Mouse (Mus musculus): ENCODE measurements around the gene Dnaaf5. TPM values are rescaled to one million over a fixed set of nuclear protein-coding genes. Genes with fewer than 3 reads are reported as not detected.

Gene Dnaaf5
- polyA plus RNA-seq, 1 experiment from 2014 or later, result 9.6 TPM

DNA sequence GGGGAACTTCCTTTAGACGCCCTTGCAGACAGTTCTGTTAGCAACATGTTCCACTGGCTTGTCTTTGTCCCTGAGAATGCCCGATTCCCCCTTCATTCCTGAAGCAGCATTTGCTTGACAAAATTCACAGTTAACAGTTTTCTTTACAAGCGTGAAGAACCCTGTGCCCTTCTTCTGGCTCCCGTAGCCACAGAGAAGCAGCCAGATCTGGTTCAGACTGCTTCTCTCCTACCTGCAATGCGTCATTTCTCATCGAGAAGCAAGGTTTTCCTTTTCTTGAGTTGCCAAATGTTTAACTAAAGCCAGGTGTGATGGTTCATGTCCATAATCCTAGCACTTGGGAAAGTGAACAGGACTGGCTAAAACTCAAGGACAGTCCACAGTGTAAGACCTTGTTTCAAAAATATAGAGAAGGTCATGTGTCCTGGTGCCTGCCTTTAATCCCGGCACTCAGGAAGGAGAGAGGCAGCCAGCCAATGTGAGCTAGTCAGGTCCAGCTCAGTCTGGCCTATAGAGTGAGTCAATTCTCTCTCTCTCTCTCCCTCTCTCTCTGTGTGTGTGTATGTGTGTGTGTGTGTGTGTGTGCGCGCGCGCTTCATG is 3.4 kb upstream of the Dnaaf5 start:
- Histone ChIP-seq H3K27me3 (replicated peaks; ENCODE audit: low read depth, poor library complexity, severe bottlenecking) (no peaks in the 10 kb centered on the region), H3K36me3 (replicated peaks) (0 out of 2 replicates have a peak, but pooled peaks cover 4% of the 10 kb centered on the region), H3K4me3 (no peak overlapping the region), H3K4me1 (peaks cover 22% of the 10 kb centered on the region), H3K27ac (replicated peaks) (no peak overlapping the region), H3K9me3 (no peaks in the 10 kb centered on the region)
- DNase-seq (ENCODE audit: low spot score), result no peak
- 91% methylated on average over 11 of the region's 11 CpGs for WGBS

DNA sequence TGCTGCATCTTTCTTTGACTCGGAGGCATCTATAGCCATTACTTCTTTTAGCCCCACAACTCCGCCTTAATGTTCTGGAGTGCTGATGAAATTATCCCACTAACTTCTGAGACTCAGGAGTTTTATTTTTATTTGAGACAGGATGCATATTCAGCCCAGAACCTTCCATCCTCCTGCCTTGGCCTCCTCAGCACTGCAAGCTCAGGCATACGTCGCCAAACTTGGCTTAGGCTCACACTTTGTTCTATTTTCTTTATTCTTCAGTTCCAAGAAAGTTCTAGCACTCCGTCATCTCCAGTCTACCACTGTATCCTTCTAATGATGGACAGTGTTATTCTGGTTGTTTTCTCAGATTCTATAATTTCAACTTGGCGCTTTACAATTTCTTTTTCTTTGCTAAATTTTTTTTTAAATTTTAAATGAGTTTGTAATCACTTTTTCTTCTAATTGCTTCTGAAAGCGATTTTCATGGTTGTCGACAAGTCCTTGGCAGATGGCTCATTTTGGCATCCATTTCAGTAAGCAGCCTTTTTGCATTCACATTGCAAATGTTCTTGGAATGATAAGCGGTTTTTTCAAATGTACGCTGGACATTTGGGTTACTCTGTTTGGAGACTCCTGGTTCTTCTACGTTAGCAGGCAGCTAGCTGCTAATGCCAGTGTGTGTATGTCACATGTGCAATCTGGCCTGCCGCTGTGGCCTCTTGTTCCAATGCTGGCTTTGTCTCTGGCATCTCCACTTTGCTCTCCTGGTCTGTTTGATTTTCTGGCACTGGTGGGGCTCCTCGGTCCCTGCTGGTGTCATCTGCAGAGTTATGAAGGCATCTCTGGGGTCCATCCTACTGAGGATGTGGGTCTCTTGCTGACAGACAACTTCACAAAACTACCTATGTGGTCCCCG is 2.6 kb upstream of the Dnaaf5 start:
- peaks cover 12% of the 10 kb centered on the region for H3K36me3 ChIP-seq (replicated peaks)
- H3K27ac ChIP-seq (replicated peaks), result no peak overlapping the region
- H3K9me3 ChIP-seq, result no peaks in the 10 kb centered on the region
- WGBS, result 95% methylated on average over 14 of the region's 14 CpGs
- H3K27me3 ChIP-seq (replicated peaks; ENCODE audit: low read depth, poor library complexity, severe bottlenecking), result no peaks in the 10 kb centered on the region
- H3K4me3 ChIP-seq, result no peak overlapping the region
- DNase-seq (ENCODE audit: low spot score), result no peak
- H3K4me1 ChIP-seq, result peaks cover 24% of the 10 kb centered on the region

DNA sequence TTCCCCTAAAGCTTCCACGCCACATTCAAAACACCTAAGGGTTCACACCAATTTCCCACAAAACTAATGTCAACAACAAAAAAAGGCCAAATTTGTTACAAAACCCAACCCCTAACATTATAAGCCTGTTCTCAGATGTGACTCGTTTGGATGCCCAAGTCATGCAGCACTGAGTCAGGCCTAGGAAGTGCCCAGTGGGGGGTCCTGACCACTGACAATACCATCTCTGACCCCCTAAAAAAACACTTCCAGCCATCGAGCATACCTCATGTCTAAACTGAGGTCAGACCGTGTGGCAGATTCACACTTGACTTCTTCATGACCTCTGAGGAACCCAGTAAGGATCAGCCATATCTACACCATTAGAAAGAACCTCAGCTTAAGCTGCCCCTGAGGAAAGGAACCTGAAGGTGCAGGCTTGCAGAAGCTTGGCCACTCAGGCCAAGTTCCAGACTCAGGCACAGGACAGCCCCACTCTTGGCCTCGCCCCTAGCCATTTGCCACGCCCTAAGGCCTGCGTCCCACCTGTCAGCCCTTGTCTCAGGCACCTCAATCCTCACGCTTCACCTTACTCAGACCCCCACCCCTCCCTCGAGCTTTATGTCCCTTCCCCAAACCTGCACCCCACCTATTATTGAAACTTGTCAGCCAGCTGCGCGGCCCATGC is 884 bp upstream of the Dnaaf5 start:
- Histone ChIP-seq H3K27me3 (replicated peaks; ENCODE audit: low read depth, poor library complexity, severe bottlenecking) (no peaks in the 10 kb centered on the region), H3K4me3 (peak overlapping the region; percentile 91), H3K4me1 (peaks cover 24% of the 10 kb centered on the region), H3K27ac (replicated peaks) (peak overlapping the region; percentile 84), H3K9me3 (no peaks in the 10 kb centered on the region), H3K36me3 (replicated peaks) (peaks cover 29% of the 10 kb centered on the region)
- DNase-seq (ENCODE audit: low spot score), result no peak
- WGBS, result 25% methylated on average over 11 of the region's 11 CpGs

DNA sequence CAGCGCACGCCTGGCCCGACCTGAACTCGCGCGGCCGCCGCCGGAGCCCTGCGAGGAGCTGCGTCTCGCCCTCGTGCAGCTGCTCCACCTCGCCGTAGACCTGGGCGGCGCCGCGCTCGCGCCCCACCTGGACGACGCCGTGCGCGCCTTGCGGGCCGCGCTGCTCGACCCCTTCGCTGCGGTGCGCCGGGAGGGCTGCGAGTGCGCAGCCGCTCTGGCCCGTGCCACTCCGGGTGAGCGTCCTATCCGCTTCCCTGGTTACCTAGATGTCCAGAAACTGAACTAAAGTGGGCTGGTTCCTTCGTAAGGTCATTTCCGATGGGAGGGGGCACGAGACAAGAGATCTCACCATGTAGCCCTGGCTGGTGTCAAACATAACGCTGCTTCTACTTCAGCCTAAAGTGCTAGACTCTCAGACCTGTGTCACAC is 594 bp downstream of the Dnaaf5 start:
- H3K4me1 ChIP-seq, result peaks cover 24% of the 10 kb centered on the region
- H3K4me3 ChIP-seq, result peak overlapping the region; percentile 91
- H3K36me3 ChIP-seq (replicated peaks), result peaks cover 41% of the 10 kb centered on the region
- DNase-seq (ENCODE audit: low spot score), result peak; percentile 58
- WGBS, result under 1% methylated on average over 44 of the region's 45 CpGs
- H3K27ac ChIP-seq (replicated peaks), result peak overlapping the region; percentile 84
- no peaks in the 10 kb centered on the region for H3K9me3 ChIP-seq
- no peaks in the 10 kb centered on the region for H3K27me3 ChIP-seq (replicated peaks; ENCODE audit: low read depth, poor library complexity, severe bottlenecking)

DNA sequence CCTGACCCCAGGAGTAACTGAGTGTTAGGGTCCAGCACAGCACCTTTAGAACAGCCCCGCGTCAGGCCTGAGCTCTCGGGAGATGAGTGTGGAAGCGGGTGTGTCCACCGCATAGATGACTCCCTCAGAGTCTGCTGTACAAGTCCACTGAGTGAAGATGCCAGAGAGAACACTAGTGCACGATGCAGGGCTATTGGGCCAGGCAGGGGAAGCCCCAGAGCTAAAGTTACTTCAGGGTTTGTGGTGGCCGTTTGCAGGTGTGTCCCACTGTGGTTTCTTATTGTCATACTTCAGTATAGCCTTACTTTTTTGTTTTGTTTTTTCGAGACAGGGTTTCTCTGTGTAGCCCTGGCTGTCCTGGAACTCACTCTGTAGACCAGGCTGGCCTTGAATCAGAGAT is 10.9 kb downstream of the Dnaaf5 start:
- Histone ChIP-seq H3K27ac (replicated peaks) (no peak overlapping the region), H3K36me3 (replicated peaks) (peaks cover 87% of the 10 kb centered on the region), H3K9me3 (no peaks in the 10 kb centered on the region), H3K27me3 (replicated peaks; ENCODE audit: low read depth, poor library complexity, severe bottlenecking) (no peaks in the 10 kb centered on the region), H3K4me1 (no peaks in the 10 kb centered on the region), H3K4me3 (no peak overlapping the region)
- 92% methylated on average over 8 of the region's 8 CpGs for WGBS
- no peak for DNase-seq (ENCODE audit: low spot score)

DNA sequence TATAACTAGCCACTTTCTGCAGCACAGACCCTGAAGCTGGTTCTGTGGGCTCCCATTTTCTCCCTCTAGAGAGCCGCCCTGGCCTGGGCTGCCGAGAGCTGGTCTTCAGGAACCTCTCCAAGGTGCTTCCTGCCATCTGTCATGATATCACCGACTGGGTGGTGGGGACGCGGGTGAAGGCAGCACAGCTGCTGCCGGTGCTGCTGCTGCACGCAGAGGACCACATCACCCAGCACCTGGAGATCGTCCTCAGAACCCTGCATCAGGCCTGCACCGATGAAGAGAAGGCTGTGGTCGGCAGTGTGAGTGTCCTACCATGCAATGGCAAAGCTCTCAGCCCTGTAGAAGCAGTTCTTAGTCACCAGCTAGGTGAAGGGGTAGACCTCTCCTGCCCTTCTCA is 11.6 kb downstream of the Dnaaf5 start:
- H3K27ac ChIP-seq (replicated peaks), result no peak overlapping the region
- peaks cover 87% of the 10 kb centered on the region for H3K36me3 ChIP-seq (replicated peaks)
- 87% methylated on average over 10 of the region's 10 CpGs for WGBS
- DNase-seq (ENCODE audit: low spot score), result no peak
- H3K4me3 ChIP-seq, result no peak overlapping the region
- no peaks in the 10 kb centered on the region for H3K27me3 ChIP-seq (replicated peaks; ENCODE audit: low read depth, poor library complexity, severe bottlenecking)
- H3K9me3 ChIP-seq, result no peaks in the 10 kb centered on the region
- H3K4me1 ChIP-seq, result no peaks in the 10 kb centered on the region

DNA sequence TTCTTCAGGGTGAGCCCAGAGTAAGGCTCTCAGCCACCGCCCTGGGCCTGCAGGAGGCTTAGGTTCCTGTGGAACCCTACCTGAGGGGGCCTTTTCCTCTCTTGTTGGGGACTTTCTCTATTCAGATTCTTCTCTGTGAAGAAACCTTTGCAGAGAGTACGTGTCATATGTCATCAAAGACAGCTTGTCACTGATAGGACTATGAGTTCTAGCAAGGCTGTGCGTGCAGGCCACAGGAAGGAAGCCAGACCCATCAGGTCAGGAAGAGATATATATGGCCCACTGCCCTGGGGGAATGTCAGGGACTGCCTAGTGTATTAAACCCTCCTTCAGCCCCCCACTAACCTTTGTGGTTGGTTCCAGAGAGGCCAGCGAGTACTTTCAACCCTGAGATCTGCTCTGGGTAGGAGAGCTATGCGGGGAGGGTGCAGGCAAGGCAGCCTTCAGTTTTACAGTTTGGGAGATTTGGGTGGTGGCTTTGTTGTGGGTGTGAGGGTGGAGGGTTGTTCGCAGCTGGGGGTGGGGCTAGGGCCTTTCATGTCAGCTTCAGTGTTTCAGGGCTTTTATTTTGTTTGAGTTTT is 16.8 kb downstream of the Dnaaf5 start:
- WGBS, result 88% methylated on average over 6 of the region's 6 CpGs
- peaks cover 98% of the 10 kb centered on the region for H3K36me3 ChIP-seq (replicated peaks)

DNA sequence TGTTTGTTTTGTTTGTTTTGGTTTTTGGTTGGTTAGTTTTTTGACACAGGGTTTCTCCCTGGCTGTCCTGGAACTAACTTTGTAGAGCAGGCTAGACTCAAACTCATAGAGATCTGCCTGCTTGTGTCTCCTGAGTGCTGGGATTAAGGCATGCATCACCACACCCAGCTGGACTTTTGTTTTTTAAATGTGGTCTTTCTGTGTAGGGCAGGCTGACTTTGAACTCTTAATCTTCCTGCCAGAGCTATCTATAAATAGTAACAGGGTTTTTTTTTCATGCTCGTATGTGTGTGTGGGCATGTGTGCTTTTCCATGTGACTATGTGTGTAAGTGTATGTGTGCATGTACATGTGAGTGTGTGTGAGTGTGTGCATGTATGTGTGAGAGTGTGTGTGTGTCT is 17.5 kb downstream of the Dnaaf5 start:
- no peak for DNase-seq (ENCODE audit: low spot score)
- WGBS, result 91% methylated on average over 1 of the region's 1 CpGs
- H3K9me3 ChIP-seq, result no peaks in the 10 kb centered on the region
- H3K4me3 ChIP-seq, result no peak overlapping the region
- H3K4me1 ChIP-seq, result no peaks in the 10 kb centered on the region
- peaks cover 98% of the 10 kb centered on the region for H3K36me3 ChIP-seq (replicated peaks)
- H3K27ac ChIP-seq (replicated peaks), result no peak overlapping the region
- H3K27me3 ChIP-seq (replicated peaks; ENCODE audit: low read depth, poor library complexity, severe bottlenecking), result no peaks in the 10 kb centered on the region

More for the DNA sequence above, 16.8 kb downstream of the Dnaaf5 start:
- no peaks in the 10 kb centered on the region for H3K4me1 ChIP-seq
- H3K4me3 ChIP-seq, result no peak overlapping the region
- DNase-seq (ENCODE audit: low spot score), result no peak
- H3K27me3 ChIP-seq (replicated peaks; ENCODE audit: low read depth, poor library complexity, severe bottlenecking), result no peaks in the 10 kb centered on the region
- H3K27ac ChIP-seq (replicated peaks), result no peak overlapping the region
- no peaks in the 10 kb centered on the region for H3K9me3 ChIP-seq

DNA sequence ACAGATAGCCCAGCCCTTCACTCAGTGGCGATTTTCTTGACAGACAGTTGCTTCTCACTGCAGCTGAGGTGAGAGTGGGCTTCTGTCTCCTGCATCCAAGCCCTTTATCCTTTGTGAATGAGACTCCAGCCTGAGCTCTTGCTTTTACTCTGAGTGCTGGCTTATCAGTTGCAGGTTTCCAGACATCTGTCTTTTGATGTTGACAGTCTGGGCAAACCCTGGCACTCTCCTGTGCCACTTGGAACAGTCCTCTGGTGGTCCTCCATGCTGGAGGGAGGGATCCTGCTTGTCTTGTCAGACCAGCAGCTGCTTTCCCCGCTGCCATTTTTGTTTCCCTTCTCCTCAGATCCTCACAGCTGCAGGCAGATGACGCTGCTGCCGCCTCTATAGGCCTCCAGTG is 21.9 kb downstream of the Dnaaf5 start:
- H3K27ac ChIP-seq (replicated peaks), result no peak overlapping the region
- H3K4me1 ChIP-seq, result no peaks in the 10 kb centered on the region
- H3K4me3 ChIP-seq, result no peak overlapping the region
- no peak for DNase-seq (ENCODE audit: low spot score)
- no peaks in the 10 kb centered on the region for H3K27me3 ChIP-seq (replicated peaks; ENCODE audit: low read depth, poor library complexity, severe bottlenecking)
- H3K36me3 ChIP-seq (replicated peaks), result peaks cover 96% of the 10 kb centered on the region
- 91% methylated on average over 4 of the region's 4 CpGs for WGBS
- H3K9me3 ChIP-seq, result no peaks in the 10 kb centered on the region

DNA sequence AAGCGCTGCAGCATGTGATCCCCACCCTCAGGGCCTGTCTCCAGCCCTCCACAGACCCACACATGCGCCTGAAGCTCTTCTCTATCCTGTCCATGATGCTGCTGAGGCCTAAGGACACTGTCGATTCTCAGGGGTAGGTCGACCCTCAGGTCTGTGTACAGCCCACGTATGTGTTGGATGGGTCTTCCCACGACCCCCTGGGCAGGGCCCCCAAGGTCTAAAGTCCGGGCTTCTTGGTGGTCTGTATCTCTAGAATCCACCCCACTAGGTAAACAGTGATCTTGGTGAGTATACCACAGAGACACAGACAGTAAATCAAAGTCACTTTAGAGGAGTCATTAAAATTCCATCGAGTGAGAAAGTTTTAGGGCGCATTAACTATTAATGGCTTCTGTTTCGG is 24.1 kb downstream of the Dnaaf5 start:
- no peak for DNase-seq (ENCODE audit: low spot score)
- peaks cover 96% of the 10 kb centered on the region for H3K36me3 ChIP-seq (replicated peaks)
- no peaks in the 10 kb centered on the region for H3K27me3 ChIP-seq (replicated peaks; ENCODE audit: low read depth, poor library complexity, severe bottlenecking)
- H3K4me3 ChIP-seq, result no peak overlapping the region
- H3K9me3 ChIP-seq, result no peaks in the 10 kb centered on the region
- 79% methylated on average over 10 of the region's 10 CpGs for WGBS
- H3K27ac ChIP-seq (replicated peaks), result no peak overlapping the region
- H3K4me1 ChIP-seq, result no peaks in the 10 kb centered on the region

DNA sequence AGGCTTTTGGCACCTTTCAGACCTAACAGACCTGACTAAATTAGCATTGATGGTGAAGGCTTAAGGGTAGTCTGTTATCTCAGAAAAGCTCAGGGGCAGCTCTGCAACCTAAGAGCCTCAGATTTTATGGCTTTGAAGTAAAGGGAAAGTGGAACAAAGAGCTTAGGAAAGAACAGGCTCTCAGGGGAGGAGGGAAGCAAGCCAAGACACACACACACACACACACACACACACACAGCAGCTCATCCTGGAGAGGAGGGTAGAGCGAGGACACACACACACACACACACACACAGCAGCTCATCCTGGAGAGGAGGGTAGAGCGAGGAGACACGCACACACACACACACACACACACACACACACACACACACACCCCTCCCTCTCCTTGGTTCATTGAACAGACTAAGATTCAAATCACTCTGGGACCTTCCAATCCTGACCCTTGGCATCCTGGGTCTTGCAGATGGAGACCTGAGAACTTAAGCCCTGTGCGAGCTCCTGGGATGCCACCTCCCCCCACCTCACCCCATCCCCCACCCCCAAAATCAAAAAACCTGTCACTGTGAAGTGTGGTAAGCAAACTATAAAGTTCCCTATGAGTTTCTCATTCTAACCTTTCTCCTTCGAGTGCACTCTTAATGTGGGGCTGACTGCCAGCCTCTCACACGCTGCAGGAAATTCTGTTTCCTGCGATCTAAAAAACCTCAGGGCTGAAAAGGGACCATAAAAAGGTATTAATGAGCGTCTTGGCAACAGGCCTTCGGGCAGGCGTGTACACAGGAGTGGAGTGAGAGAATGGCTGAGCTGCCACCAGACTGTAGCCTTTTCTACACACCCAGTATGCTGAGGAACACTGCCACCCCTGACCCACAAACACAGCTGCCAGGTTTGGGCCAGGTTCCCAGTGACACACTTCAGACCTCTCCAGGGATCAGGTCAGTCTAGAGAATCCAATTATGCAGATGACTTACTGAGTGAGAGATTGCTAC is 24.8 kb downstream of the Dnaaf5 start:
- no peaks in the 10 kb centered on the region for H3K9me3 ChIP-seq
- H3K27ac ChIP-seq (replicated peaks), result no peak overlapping the region
- H3K4me3 ChIP-seq, result no peak overlapping the region
- 84% methylated on average over 10 of the region's 10 CpGs for WGBS
- H3K27me3 ChIP-seq (replicated peaks; ENCODE audit: low read depth, poor library complexity, severe bottlenecking), result no peaks in the 10 kb centered on the region
- peaks cover 97% of the 10 kb centered on the region for H3K36me3 ChIP-seq (replicated peaks)
- no peaks in the 10 kb centered on the region for H3K4me1 ChIP-seq
- no peak for DNase-seq (ENCODE audit: low spot score)

Measured in embryonic facial prominence, embryonic 10.5 days (tissue).